Mouse (Mus musculus) intestine, embryonic 16.5 days (tissue): ENCODE results near the gene Sec23a. TPM values are rescaled to one million over a fixed set of nuclear protein-coding genes. Genes with fewer than 3 reads are reported as not detected.

Source experiments
- ATAC-seq: fragments of 200-750 bp; cut with Nextera tagmentation; 2 replicates; pipeline ENCODE4 v1.8.0; 2017; ENCODE audit warnings: moderate TSS enrichment, moderate library complexity
- H3K27ac ChIP-seq: fragments of 300-500 bp; sonication (generic); 2 replicates; pipeline ENCODE4 v1.5.1; 2014; ENCODE audit warnings: mild to moderate bottlenecking, low read length
- H3K27me3 ChIP-seq: fragments of 300-500 bp; sonication (generic); replicated peaks from 2 replicates; pipeline ENCODE4 v1.6.1; 2014; ENCODE audit warnings: low read length, control low read depth, mixed read lengths; ENCODE audit not compliant: control insufficient read depth, insufficient read depth
- H3K36me3 ChIP-seq: fragments of 300-500 bp; sonication (generic); 2 replicates; pipeline ENCODE4 v1.6.1; 2014; ENCODE audit warnings: low read length, control low read depth; ENCODE audit not compliant: control insufficient read depth, insufficient read depth
- H3K4me1 ChIP-seq: fragments of 300-500 bp; sonication (generic); 2 replicates; pipeline ENCODE4 v1.6.1; 2014; ENCODE audit warnings: low read length, control low read depth, mixed read lengths; ENCODE audit not compliant: control insufficient read depth, insufficient read depth
- H3K4me2 ChIP-seq: fragments of 300-500 bp; sonication (generic); 2 replicates; pipeline ENCODE4 v1.6.1; 2014; ENCODE audit warnings: low read depth, low read length, control low read depth
- H3K4me3 ChIP-seq: fragments of 300-500 bp; sonication (generic); 2 replicates; pipeline ENCODE4 v1.5.1; 2014; ENCODE audit warnings: mild to moderate bottlenecking, low read length
- H3K9ac ChIP-seq: fragments of 300-500 bp; sonication (generic); 2 replicates; pipeline ENCODE4 v1.6.1; 2014; ENCODE audit warnings: low read depth, low read length
- H3K9me3 ChIP-seq: fragments of 300-500 bp; sonication (generic); 2 replicates; pipeline ENCODE4 v1.6.1; 2016; ENCODE audit warnings: low read length, control low read depth; ENCODE audit not compliant: control insufficient read depth
- WGBS: fragments of 180-500 bp; shearing (Covaris S2); extraction: QIAGEN DNeasy Blood & Tissue Kit; methylation state at CpG from one replicate; pipeline ENCODE4 v1.1.7; 2014; 5-methylcytosine and 5-hydroxymethylcytosine counted together
- polyA plus RNA-seq: library from polyadenylated mRNA; unstranded; fragments of >200 nt; fragmentation: Nextera tagmentation; extraction: Ambion mirVana; gene quantifications from 2 replicates; pipeline ENCODE4 v1.2.1, GENCODE M21; 2015

The Sec23a gene
- polyA plus RNA-seq, 1 experiment from 2014 or later, result 90.5 TPM

DNA sequence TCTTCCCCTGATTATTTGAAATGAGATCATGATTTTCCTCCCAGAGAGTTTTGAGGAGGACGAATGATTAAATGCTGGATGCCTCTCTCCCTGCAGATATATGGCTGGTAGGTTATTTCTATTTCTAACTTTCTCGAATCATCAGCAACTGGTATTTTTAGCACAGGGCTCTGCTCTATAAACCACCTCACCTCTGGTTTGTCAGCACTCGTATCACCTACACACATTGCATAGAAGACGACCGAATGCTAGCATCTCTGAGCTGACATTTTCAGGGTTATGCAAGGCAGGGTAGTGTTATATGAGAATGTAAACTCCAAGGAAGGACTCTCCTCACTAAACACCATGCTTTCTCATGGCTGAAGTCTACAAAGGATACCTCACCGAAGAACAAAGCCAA, 63.9 kb downstream of the Sec23a start:
- H3K4me2 ChIP-seq, result no peak overlapping the region
- H3K9ac ChIP-seq, result no peak overlapping the region
- no peak overlapping the region for H3K4me3 ChIP-seq
- no peaks in the 10 kb centered on the region for H3K4me1 ChIP-seq
- no peaks in the 10 kb centered on the region for H3K9me3 ChIP-seq
- H3K27me3 ChIP-seq, result no peaks in the 10 kb centered on the region
- no peak for ATAC-seq
- H3K27ac ChIP-seq, result no peak overlapping the region
- no peaks in the 10 kb centered on the region for H3K36me3 ChIP-seq
- 83% methylated on average over 6 of the region's 6 CpGs for WGBS

DNA sequence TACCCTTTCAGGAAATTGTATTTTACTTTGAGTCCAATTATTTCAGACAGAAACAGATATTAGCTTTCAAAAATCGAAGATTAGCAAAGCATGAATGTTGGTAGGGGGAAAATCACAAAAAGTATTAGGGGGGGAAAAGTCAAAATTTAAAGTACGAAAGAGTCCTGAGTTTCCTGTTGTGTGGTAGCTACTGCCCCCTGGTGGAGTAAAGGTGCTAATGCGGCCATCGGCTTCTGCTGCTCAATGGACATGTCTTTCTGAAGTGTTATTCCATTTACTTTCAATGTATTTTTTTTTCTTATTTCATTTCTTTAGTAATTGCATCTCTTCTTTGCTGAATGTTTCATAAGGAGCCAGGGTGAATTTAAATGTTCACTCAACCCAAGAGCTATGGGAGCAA, 64.6 kb downstream of the Sec23a start:
- no peak overlapping the region for H3K4me3 ChIP-seq
- H3K27me3 ChIP-seq, result no peaks in the 10 kb centered on the region
- H3K27ac ChIP-seq, result no peak overlapping the region
- WGBS, result 22% methylated on average over 4 of the region's 4 CpGs
- no peak overlapping the region for H3K9ac ChIP-seq
- no peaks in the 10 kb centered on the region for H3K9me3 ChIP-seq
- no peaks in the 10 kb centered on the region for H3K36me3 ChIP-seq
- no peak for ATAC-seq
- H3K4me1 ChIP-seq, result no peaks in the 10 kb centered on the region
- H3K4me2 ChIP-seq, result no peak overlapping the region

DNA sequence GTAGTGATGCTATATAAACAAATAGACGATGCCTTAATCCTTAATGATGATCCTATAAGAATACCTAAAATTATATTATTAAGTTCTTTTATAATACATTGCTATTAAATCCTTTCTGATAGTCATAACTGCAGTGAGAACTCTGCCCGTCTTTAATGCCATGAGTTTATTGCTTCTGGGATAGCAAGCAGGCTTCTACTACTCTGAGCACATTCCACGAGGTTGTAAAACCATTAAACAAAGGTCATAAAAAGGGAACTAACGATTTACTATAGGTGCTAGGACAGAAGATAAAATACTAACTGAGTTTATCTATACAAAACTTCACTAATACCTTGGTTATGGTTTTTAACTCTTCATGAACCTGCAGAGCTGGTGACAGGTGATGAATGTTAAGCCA, 69.3 kb downstream of the Sec23a start:
- ATAC-seq, result peak; percentile 91
- Histone ChIP-seq H3K4me3 (no peak overlapping the region), H3K4me1 (no peaks in the 10 kb centered on the region), H3K9ac (no peak overlapping the region), H3K36me3 (no peaks in the 10 kb centered on the region), H3K9me3 (no peaks in the 10 kb centered on the region), H3K27ac (no peak overlapping the region), H3K27me3 (no peaks in the 10 kb centered on the region), H3K4me2 (no peak overlapping the region)
- 34% methylated on average over 4 of the region's 4 CpGs for whole genome bisulfite sequencing

DNA sequence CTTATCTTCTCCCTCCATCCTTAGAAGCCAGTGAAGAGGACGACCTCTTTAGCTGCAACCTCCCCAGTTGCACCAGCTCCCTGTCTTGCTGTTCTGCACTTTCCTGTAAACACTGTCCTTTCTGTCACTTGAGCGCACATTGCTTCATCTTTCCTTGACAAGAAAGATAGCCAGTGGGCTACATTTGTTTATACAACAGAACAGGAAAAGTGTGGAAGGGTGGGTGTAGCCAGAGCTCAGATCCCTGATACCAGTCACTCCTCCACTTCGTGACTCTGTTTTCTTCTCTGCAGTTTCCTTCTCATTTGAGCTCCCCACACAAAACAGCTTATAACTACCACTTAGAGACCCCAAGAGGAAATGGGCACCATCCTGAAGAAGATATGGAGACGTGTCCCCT, 77.2 kb downstream of the Sec23a start:
- Histone ChIP-seq H3K4me1 (no peaks in the 10 kb centered on the region), H3K27me3 (no peaks in the 10 kb centered on the region), H3K4me2 (no peak overlapping the region), H3K9me3 (no peaks in the 10 kb centered on the region), H3K36me3 (no peaks in the 10 kb centered on the region), H3K9ac (no peak overlapping the region), H3K27ac (no peak overlapping the region), H3K4me3 (no peak overlapping the region)
- WGBS, result 44% methylated on average over 4 of the region's 4 CpGs
- ATAC-seq, result no peak

DNA sequence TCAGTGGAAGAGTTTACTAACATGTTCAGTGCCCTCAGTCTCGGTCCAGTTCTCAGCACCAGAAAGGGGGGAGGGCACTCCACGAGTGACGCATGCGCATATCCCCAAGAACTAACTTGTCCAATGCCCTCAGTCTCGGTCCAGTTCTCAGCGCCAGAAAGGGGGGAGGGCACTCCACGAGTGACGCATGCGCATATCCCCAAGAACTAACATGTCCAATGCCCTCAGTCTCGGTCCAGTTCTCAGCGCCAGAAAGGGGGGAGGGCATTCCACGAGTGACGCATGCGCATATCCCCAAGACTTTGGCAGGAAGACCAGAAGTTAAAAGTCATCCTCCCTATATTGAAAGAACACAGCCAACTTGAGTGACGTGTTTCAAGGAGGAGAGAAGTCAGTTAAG, 86.8 kb downstream of the Sec23a start:
- whole genome bisulfite sequencing, result 87% methylated on average over 15 of the region's 15 CpGs
- H3K36me3 ChIP-seq, result no peaks in the 10 kb centered on the region
- no peak overlapping the region for H3K27ac ChIP-seq
- ATAC-seq, result no peak
- no peaks in the 10 kb centered on the region for H3K9me3 ChIP-seq
- H3K27me3 ChIP-seq, result no peaks in the 10 kb centered on the region
- no peak overlapping the region for H3K4me3 ChIP-seq
- H3K4me1 ChIP-seq, result no peaks in the 10 kb centered on the region
- H3K4me2 ChIP-seq, result no peak overlapping the region
- no peak overlapping the region for H3K9ac ChIP-seq

DNA sequence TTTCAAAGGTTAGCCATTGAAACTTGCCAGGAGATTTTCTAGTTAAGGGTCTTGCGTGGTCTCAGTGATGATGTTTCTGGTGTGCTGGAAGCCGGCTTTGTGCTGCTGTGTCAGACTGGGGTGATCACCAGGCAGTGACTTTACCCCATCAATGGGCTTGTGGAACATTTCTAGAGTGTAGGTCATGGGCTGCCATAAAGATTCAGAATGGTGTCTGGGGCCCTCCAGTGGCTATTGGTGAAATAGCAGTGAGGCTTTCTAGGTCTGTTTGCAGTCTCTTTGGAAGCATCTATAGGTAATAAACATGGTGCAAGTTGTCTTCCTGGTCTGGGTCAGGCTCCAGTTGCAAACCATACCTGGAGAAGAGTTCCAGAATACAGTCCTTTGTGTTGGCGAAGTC, 87.8 kb downstream of the Sec23a start:
- no peaks in the 10 kb centered on the region for H3K9me3 ChIP-seq
- no peak overlapping the region for H3K4me2 ChIP-seq
- WGBS, result 67% methylated on average over 3 of the region's 3 CpGs
- no peak overlapping the region for H3K27ac ChIP-seq
- no peaks in the 10 kb centered on the region for H3K4me1 ChIP-seq
- no peaks in the 10 kb centered on the region for H3K27me3 ChIP-seq
- H3K4me3 ChIP-seq, result no peak overlapping the region
- ATAC-seq, result no peak
- no peak overlapping the region for H3K9ac ChIP-seq
- H3K36me3 ChIP-seq, result no peaks in the 10 kb centered on the region

DNA sequence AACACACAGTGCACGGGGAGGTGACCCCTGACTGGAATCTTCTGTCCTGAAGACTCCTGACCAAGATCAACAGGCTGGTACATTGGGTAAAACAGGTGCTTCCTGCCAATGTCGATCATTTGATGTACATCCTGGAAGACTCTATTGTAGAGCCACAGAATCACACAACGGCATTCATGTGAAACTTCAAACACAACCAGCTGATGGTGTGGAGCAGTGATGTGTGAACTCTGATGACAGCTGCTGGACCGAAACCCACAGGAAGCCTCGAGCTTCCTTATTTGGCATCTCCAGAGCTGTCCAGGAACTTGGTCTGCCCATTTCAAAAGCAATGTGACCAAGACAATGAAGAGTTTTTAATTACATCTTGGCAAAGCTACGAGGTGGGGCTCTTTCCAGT, 91.0 kb downstream of the Sec23a start:
- no peak overlapping the region for H3K4me2 ChIP-seq
- H3K27ac ChIP-seq, result no peak overlapping the region
- no peak overlapping the region for H3K4me3 ChIP-seq
- no peaks in the 10 kb centered on the region for H3K4me1 ChIP-seq
- ATAC-seq, result no peak
- H3K36me3 ChIP-seq, result no peaks in the 10 kb centered on the region
- WGBS, result 74% methylated on average over 6 of the region's 6 CpGs
- no peaks in the 10 kb centered on the region for H3K27me3 ChIP-seq
- H3K9ac ChIP-seq, result no peak overlapping the region
- no peaks in the 10 kb centered on the region for H3K9me3 ChIP-seq

DNA sequence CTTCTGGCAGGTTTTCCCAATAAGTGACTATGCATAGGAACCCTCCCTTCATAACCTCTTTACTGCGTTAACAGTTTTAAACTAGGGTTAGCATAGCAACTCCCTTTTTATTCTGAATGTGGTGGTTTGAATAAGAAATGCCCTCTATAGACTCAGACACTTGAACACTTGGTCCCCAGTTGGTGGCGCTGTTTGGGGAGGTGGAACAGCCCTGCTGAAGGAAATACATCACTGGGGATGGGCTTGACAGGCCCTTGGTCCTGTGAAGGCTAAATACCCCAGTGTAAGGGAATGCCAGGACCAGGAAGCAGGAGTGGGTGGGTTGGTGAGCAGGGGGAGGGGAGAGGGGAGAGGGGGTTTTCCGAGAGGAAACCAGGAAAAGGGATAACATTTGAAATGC, 92.3 kb downstream of the Sec23a start:
- Histone ChIP-seq H3K36me3 (no peaks in the 10 kb centered on the region), H3K4me3 (no peak overlapping the region), H3K4me1 (no peaks in the 10 kb centered on the region), H3K9ac (no peak overlapping the region), H3K27me3 (no peaks in the 10 kb centered on the region), H3K27ac (no peak overlapping the region), H3K9me3 (no peaks in the 10 kb centered on the region), H3K4me2 (no peak overlapping the region)
- WGBS, result 74% methylated on average over 3 of the region's 3 CpGs
- no peak for ATAC-seq

DNA sequence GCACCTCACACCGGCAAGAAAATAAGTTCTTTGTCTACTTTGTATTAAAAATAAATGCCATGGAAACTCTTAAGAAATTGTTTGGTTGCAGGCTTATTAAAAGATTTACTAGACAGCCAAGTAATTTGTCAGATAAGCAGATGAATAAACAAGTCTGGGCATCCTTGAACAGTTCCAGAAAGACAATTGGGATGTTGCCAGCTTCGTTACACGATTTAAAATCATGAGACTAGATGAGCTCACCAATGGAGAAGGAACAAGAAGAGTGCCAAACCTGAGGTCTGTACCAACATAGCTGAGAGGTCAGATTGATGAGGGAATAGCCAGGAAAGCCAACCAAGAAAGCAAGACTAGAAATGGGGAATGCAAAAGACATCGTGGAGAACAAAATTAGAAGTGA, 102.0 kb downstream of the Sec23a start:
- Histone ChIP-seq H3K27ac (no peak overlapping the region), H3K36me3 (no peaks in the 10 kb centered on the region), H3K9ac (no peak overlapping the region), H3K4me1 (no peaks in the 10 kb centered on the region), H3K4me2 (no peak overlapping the region), H3K4me3 (no peak overlapping the region), H3K9me3 (no peaks in the 10 kb centered on the region), H3K27me3 (no peaks in the 10 kb centered on the region)
- 83% methylated on average over 4 of the region's 4 CpGs for WGBS
- no peak for ATAC-seq
